Mouse (Mus musculus) kidney, postnatal 36 days (tissue): ENCODE data around the gene Vps37c.

Source experiments
- DNase-seq, 2 experiments: peaks; one replicate each; pipeline ENCODE4 v3.0.0; 2021 to 2022; ENCODE audit warnings: mixed read lengths in 2 of 2

The Vps37c gene

GRCm38 (mm10) chr19:10689470-10690166 is 1.1 kb downstream of the Vps37c start:
- DNase-seq = peak; percentile 41 to 63

- peak; percentile 43 to 69 for DNase-seq
These were observed 1.8 kb downstream of the Vps37c start for GRCm38 (mm10) chr19:10690336-10690735.

GRCm38 (mm10) chr19:10691121-10691520 is 2.6 kb downstream of the Vps37c start:
- DNase-seq = no peak

GRCm38 (mm10) chr19:10691660-10692059 is 3.1 kb downstream of the Vps37c start:
- DNase-seq = no peak

GRCm38 (mm10) chr19:10692361-10692760 is 3.8 kb downstream of the Vps37c start:
- DNase-seq = peak; percentile 57 to 80

GRCm38 (mm10) chr19:10693926-10694682 is 5.6 kb downstream of the Vps37c start:
- peak; percentile 53 to 54 for DNase-seq

GRCm38 (mm10) chr19:10695801-10696200 is 7.3 kb downstream of the Vps37c start:
- DNase-seq = no peak

- peak in 1 of 2 experiments; percentile 49 for DNase-seq
These were observed 9.8 kb downstream of the Vps37c start for GRCm38 (mm10) chr19:10698131-10698991.

GRCm38 (mm10) chr19:10699851-10700250 is 11.3 kb downstream of the Vps37c start:
- no peak for DNase-seq

- DNase-seq = peak in 1 of 2 experiments; percentile 41
These were observed 12.6 kb downstream of the Vps37c start for GRCm38 (mm10) chr19:10701013-10701726.

GRCm38 (mm10) chr19:10702125-10702524 is 13.6 kb downstream of the Vps37c start:
- DNase-seq = no peak

- DNase-seq = peak in 1 of 2 experiments; percentile 41
These were observed 14.9 kb downstream of the Vps37c start for GRCm38 (mm10) chr19:10703470-10703869.

- DNase-seq = no peak
These were observed 18.7 kb downstream of the Vps37c start for GRCm38 (mm10) chr19:10707087-10707875.

GRCm38 (mm10) chr19:10707881-10708280 is 19.3 kb downstream of the Vps37c start:
- DNase-seq = no peak

GRCm38 (mm10) chr19:10708900-10709299 is 20.4 kb downstream of the Vps37c start:
- no peak for DNase-seq

- peak; percentile 96 to 98 for DNase-seq
These were observed 21.0 kb downstream of the Vps37c start for GRCm38 (mm10) chr19:10709360-10710087.

GRCm38 (mm10) chr19:10710088-10710511 is 21.6 kb downstream of the Vps37c start:
- DNase-seq = peak; percentile 72 to 87

GRCm38 (mm10) chr19:10710751-10711150 is 22.2 kb downstream of the Vps37c start:
- no peak for DNase-seq

GRCm38 (mm10) chr19:10712194-10712593 is 23.7 kb downstream of the Vps37c start:
- DNase-seq = no peak

- DNase-seq = no peak
These were observed 24.1 kb downstream of the Vps37c start for GRCm38 (mm10) chr19:10712646-10713045.

GRCm38 (mm10) chr19:10713551-10713950 is 25.0 kb downstream of the Vps37c start:
- DNase-seq = no peak
